Mouse (Mus musculus) hindbrain, embryonic 15.5 days (tissue): ENCODE measurements around the gene Sult1b1. TPM values are rescaled to one million over a fixed set of nuclear protein-coding genes. Genes with fewer than 3 reads are reported as not detected.

ENCODE experiments used
- ATAC-seq: fragments of 200-750 bp; cut with Nextera tagmentation; 2 replicates; pipeline ENCODE4 v1.8.0; 2017; ENCODE audit warnings: low read depth, moderate number of reproducible peaks, moderate TSS enrichment; ENCODE audit not compliant: low FRiP score
- H3K27ac ChIP-seq: fragments of 300-500 bp; sonication (generic); replicated peaks from 2 replicates; pipeline ENCODE4 v1.5.1; 2015; ENCODE audit warnings: mild to moderate bottlenecking, inconsistent platforms
- H3K27me3 ChIP-seq: fragments of 300-500 bp; sonication (generic); 2 replicates; pipeline ENCODE4 v1.6.1; 2015; ENCODE audit warnings: control low read depth, inconsistent platforms
- H3K36me3 ChIP-seq: fragments of 300-500 bp; sonication (generic); 2 replicates; pipeline ENCODE4 v1.6.1; 2015; ENCODE audit warnings: control low read depth, inconsistent platforms
- H3K4me1 ChIP-seq: fragments of 300-500 bp; sonication (generic); replicated peaks from 2 replicates; pipeline ENCODE4 v1.6.1; 2015; ENCODE audit warnings: control low read depth, inconsistent platforms
- H3K4me2 ChIP-seq: fragments of 300-500 bp; sonication (generic); 2 replicates; pipeline ENCODE4 v1.6.1; 2015; ENCODE audit warnings: moderate library complexity, mild to moderate bottlenecking, inconsistent platforms
- H3K4me3 ChIP-seq: fragments of 300-500 bp; sonication (generic); 2 replicates; pipeline ENCODE4 v1.5.1; 2015; ENCODE audit warnings: mild to moderate bottlenecking, inconsistent platforms
- H3K9ac ChIP-seq: fragments of 300-500 bp; sonication (generic); 2 replicates; pipeline ENCODE4 v1.6.1; 2015; ENCODE audit warnings: inconsistent platforms
- H3K9me3 ChIP-seq: fragments of 300-500 bp; sonication (generic); 2 replicates; pipeline ENCODE4 v1.6.1; 2016; ENCODE audit warnings: control low read depth, inconsistent platforms
- WGBS: fragments of 180-500 bp; shearing (Covaris S2); methylation state at CpG from one replicate; pipeline ENCODE4 v1.1.7; 2015; 5-methylcytosine and 5-hydroxymethylcytosine counted together
- polyA plus RNA-seq: library from polyadenylated mRNA; unstranded; fragments of >200 nt; fragmentation: Nextera tagmentation; extraction: Ambion mirVana; gene quantifications from 2 replicates; pipeline ENCODE4 v1.2.1, GENCODE M21; 2015

Sult1b1 gene
- not detected in 2 replicates for polyA plus RNA-seq

GRCm38 (mm10) chr5:87538111-87538510, at the start of gene Sult1b1:
Sult1b1 (minus strand) TSS chr5:87538195.
- no peak for ATAC-seq
- 97% methylated on average over 2 of the region's 2 CpGs for WGBS
- H3K27ac ChIP-seq, result no peak within 1 kb of the TSS
- no peaks in the 10 kb centered on the region for H3K4me1 ChIP-seq
- no peaks in the 10 kb centered on the region for H3K9me3 ChIP-seq
- H3K4me2 ChIP-seq, result no peak within 1 kb of the TSS
- no peaks in the 10 kb centered on the region for H3K27me3 ChIP-seq
- H3K4me3 ChIP-seq, result no peak within 1 kb of the TSS
- no peak within 1 kb of the TSS for H3K9ac ChIP-seq
- no peaks in the 10 kb centered on the region for H3K36me3 ChIP-seq

- no peaks in the 10 kb centered on the region for H3K4me1 ChIP-seq
- H3K27me3 ChIP-seq, result no peaks in the 10 kb centered on the region
- no peak overlapping the region for H3K27ac ChIP-seq
- ATAC-seq, result no peak
- H3K4me2 ChIP-seq, result no peak overlapping the region
- H3K4me3 ChIP-seq, result no peak overlapping the region
- H3K36me3 ChIP-seq, result no peaks in the 10 kb centered on the region
- H3K9me3 ChIP-seq, result no peaks in the 10 kb centered on the region
- H3K9ac ChIP-seq, result no peak overlapping the region
- WGBS, result 83% methylated on average over 1 of the region's 1 CpGs
Measured at GRCm38 (mm10) chr5:87580389-87580788, 42.4 kb upstream of the Sult1b1 start.

- Histone ChIP-seq H3K9me3 (no peaks in the 10 kb centered on the region), H3K4me2 (no peak overlapping the region), H3K27me3 (no peaks in the 10 kb centered on the region), H3K4me3 (no peak overlapping the region), H3K36me3 (no peaks in the 10 kb centered on the region), H3K9ac (no peak overlapping the region), H3K4me1 (no peaks in the 10 kb centered on the region), H3K27ac (no peak overlapping the region)
- no peak for ATAC-seq
- WGBS, result 76% methylated on average over 1 of the region's 1 CpGs
Measured at GRCm38 (mm10) chr5:87574174-87574573, 36.2 kb upstream of the Sult1b1 start.

GRCm38 (mm10) chr5:87573490-87573889, 35.5 kb upstream of the Sult1b1 start:
- 73% methylated on average over 5 of the region's 5 CpGs for WGBS

GRCm38 (mm10) chr5:87572781-87573180, 34.8 kb upstream of the Sult1b1 start:
- Histone ChIP-seq H3K27me3 (no peaks in the 10 kb centered on the region), H3K9me3 (no peaks in the 10 kb centered on the region), H3K4me1 (no peaks in the 10 kb centered on the region), H3K4me3 (no peak overlapping the region), H3K36me3 (no peaks in the 10 kb centered on the region), H3K4me2 (no peak overlapping the region), H3K27ac (no peak overlapping the region), H3K9ac (no peak overlapping the region)
- ATAC-seq, result no peak
- WGBS, result 89% methylated on average over 6 of the region's 6 CpGs

More at GRCm38 (mm10) chr5:87573490-87573889, 35.5 kb upstream of the Sult1b1 start:
- no peak for ATAC-seq
- Histone ChIP-seq H3K36me3 (no peaks in the 10 kb centered on the region), H3K4me2 (no peak overlapping the region), H3K9me3 (no peaks in the 10 kb centered on the region), H3K4me1 (no peaks in the 10 kb centered on the region), H3K27me3 (no peaks in the 10 kb centered on the region), H3K27ac (no peak overlapping the region), H3K9ac (no peak overlapping the region), H3K4me3 (no peak overlapping the region)

- WGBS, result 82% methylated on average over 5 of the region's 5 CpGs
- no peak within 1 kb of the TSS for H3K9ac ChIP-seq
- H3K9me3 ChIP-seq, result no peaks in the 10 kb centered on the region
- H3K4me3 ChIP-seq, result no peak within 1 kb of the TSS
- H3K36me3 ChIP-seq, result no peaks in the 10 kb centered on the region
- no peak for ATAC-seq
- no peak within 1 kb of the TSS for H3K27ac ChIP-seq
- H3K4me2 ChIP-seq, result no peak within 1 kb of the TSS
- no peaks in the 10 kb centered on the region for H3K4me1 ChIP-seq
- no peaks in the 10 kb centered on the region for H3K27me3 ChIP-seq
Measured at GRCm38 (mm10) chr5:87568845-87569244, 30.9 kb upstream of the Sult1b1 start, which contains the start of gene Sult1d1. Sult1d1 (minus strand) TSS chr5:87569027.

GRCm38 (mm10) chr5:87567306-87567705, 29.3 kb upstream of the Sult1b1 start:
- Histone ChIP-seq H3K9ac (no peak overlapping the region), H3K36me3 (no peaks in the 10 kb centered on the region), H3K27me3 (no peaks in the 10 kb centered on the region), H3K4me2 (no peak overlapping the region), H3K9me3 (no peaks in the 10 kb centered on the region), H3K4me3 (no peak overlapping the region), H3K4me1 (no peaks in the 10 kb centered on the region), H3K27ac (no peak overlapping the region)
- no peak for ATAC-seq
- WGBS, result 91% methylated on average over 1 of the region's 1 CpGs

- Histone ChIP-seq H3K9ac (no peak overlapping the region), H3K4me2 (no peak overlapping the region), H3K36me3 (no peaks in the 10 kb centered on the region), H3K27ac (no peak overlapping the region), H3K27me3 (no peaks in the 10 kb centered on the region), H3K4me1 (no peaks in the 10 kb centered on the region), H3K9me3 (no peaks in the 10 kb centered on the region), H3K4me3 (no peak overlapping the region)
- no peak for ATAC-seq
Measured at GRCm38 (mm10) chr5:87562966-87563365, 25.0 kb upstream of the Sult1b1 start.

GRCm38 (mm10) chr5:87562526-87562925, 24.5 kb upstream of the Sult1b1 start:
- 84% methylated on average over 4 of the region's 4 CpGs for WGBS

GRCm38 (mm10) chr5:87560145-87560544, 22.1 kb upstream of the Sult1b1 start:
- no peaks in the 10 kb centered on the region for H3K27me3 ChIP-seq
- H3K9me3 ChIP-seq, result no peaks in the 10 kb centered on the region
- no peak for ATAC-seq
- H3K4me3 ChIP-seq, result no peak overlapping the region
- no peak overlapping the region for H3K27ac ChIP-seq
- no peak overlapping the region for H3K9ac ChIP-seq
- H3K4me2 ChIP-seq, result no peak overlapping the region
- 80% methylated on average over 5 of the region's 5 CpGs for WGBS
- no peaks in the 10 kb centered on the region for H3K36me3 ChIP-seq
- no peaks in the 10 kb centered on the region for H3K4me1 ChIP-seq

More at GRCm38 (mm10) chr5:87562526-87562925, 24.5 kb upstream of the Sult1b1 start:
- Histone ChIP-seq H3K36me3 (no peaks in the 10 kb centered on the region), H3K4me1 (no peaks in the 10 kb centered on the region), H3K9ac (no peak overlapping the region), H3K4me3 (no peak overlapping the region), H3K27ac (no peak overlapping the region), H3K27me3 (no peaks in the 10 kb centered on the region), H3K9me3 (no peaks in the 10 kb centered on the region), H3K4me2 (no peak overlapping the region)
- ATAC-seq, result no peak

- Histone ChIP-seq H3K9me3 (no peaks in the 10 kb centered on the region), H3K4me3 (no peak overlapping the region), H3K9ac (no peak overlapping the region), H3K4me2 (no peak overlapping the region), H3K4me1 (no peaks in the 10 kb centered on the region), H3K27me3 (no peaks in the 10 kb centered on the region), H3K27ac (no peak overlapping the region), H3K36me3 (no peaks in the 10 kb centered on the region)
- whole genome bisulfite sequencing, result 38% methylated on average over 1 of the region's 1 CpGs
- ATAC-seq, result no peak
Measured at GRCm38 (mm10) chr5:87550935-87551334, 12.9 kb upstream of the Sult1b1 start.

GRCm38 (mm10) chr5:87535994-87536644, 1.9 kb downstream of the Sult1b1 start:
- H3K27ac ChIP-seq, result no peak overlapping the region
- ATAC-seq, result no peak
- H3K9me3 ChIP-seq, result no peaks in the 10 kb centered on the region
- no peak overlapping the region for H3K9ac ChIP-seq
- no peak overlapping the region for H3K4me2 ChIP-seq
- no peak overlapping the region for H3K4me3 ChIP-seq
- no peaks in the 10 kb centered on the region for H3K4me1 ChIP-seq
- 58% methylated on average over 4 of the region's 4 CpGs for WGBS
- H3K27me3 ChIP-seq, result no peaks in the 10 kb centered on the region
- H3K36me3 ChIP-seq, result no peaks in the 10 kb centered on the region

GRCm38 (mm10) chr5:87532288-87532687, 5.7 kb downstream of the Sult1b1 start:
- H3K36me3 ChIP-seq, result no peaks in the 10 kb centered on the region
- H3K9me3 ChIP-seq, result no peaks in the 10 kb centered on the region
- no peak for ATAC-seq
- WGBS, result 80% methylated on average over 2 of the region's 2 CpGs
- H3K4me3 ChIP-seq, result no peak overlapping the region
- no peaks in the 10 kb centered on the region for H3K4me1 ChIP-seq
- no peak overlapping the region for H3K4me2 ChIP-seq
- H3K27me3 ChIP-seq, result no peaks in the 10 kb centered on the region
- no peak overlapping the region for H3K9ac ChIP-seq
- no peak overlapping the region for H3K27ac ChIP-seq
